Mouse (Mus musculus): ENCODE measurements around the gene Ankfy1. TPM values are rescaled to one million over a fixed set of nuclear protein-coding genes. Genes with fewer than 3 reads are reported as not detected.
A peak's percentile ranks its signal among the peaks of the same experiment; 100 is the strongest.

Gene Ankfy1
- polyA plus RNA-seq (2015; fragmentation: Nextera tagmentation; extraction: Ambion mirVana): 24.6 and 26.7 TPM in 2 replicates

DNA sequence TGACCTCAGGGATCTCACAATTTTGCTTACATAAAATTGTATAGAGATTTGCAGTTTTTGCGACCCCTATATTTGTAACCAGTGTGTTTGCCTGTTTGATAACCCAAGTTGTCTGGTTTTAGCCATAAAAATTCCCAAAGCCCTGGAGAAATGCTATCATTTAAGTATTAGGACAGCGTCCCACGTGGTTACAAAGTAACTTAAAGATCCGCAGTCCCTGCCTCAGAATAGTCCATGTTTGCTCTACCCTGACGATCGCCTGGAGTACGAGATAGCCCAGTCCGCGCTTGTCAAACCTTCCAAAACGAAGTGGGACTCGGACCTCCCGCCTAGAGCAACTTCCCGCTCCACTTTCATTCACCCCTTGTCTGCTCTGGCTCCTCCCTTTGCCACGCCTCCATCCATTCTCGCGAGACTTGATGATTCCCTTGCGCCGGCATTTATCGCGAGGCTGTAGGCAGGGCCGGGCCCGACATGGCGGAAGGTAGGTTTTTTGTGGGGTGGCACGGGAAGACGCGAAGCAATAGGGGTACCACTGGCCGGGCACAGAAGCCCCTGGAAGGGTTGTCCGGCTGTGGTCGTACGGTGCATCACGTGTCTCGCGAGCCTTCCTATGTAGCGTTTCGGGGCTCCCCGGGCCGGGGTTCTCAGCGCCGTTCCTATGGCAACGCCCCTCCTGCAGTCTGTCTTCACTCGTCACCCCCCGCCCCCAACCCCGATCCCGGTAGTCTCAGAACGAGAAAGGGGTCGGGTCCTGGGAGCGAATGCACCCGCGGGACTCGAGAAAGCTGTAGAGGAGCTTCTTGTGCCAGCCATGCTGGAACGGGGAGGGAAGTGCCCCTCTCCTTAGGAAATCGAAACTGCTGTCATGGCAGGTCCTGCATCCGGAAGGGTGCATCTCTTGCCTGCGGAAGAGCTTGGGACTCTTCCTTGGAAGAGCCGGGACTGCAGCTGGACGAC is at the start of gene Ankfy1:
Ankfy1 (plus strand) TSS at position 456 of the 960 bp plus-strand sequence.
- Histone ChIP-seq H3K27me3 (ENCODE audit: insufficient read depth, low read length) (no peaks in the 10 kb centered on the region), H3K4me1 (ENCODE audit: insufficient read depth, low read length) (peaks cover 36% of the 10 kb centered on the region), H3K9ac (replicated peaks; ENCODE audit: low read length) (peak within 1 kb of the TSS; percentile 80), H3K27ac (ENCODE audit: low read length) (peak within 1 kb of the TSS; percentile 80), H3K36me3 (ENCODE audit: insufficient read depth, low read length) (0 out of 2 replicates have a peak, but pooled peaks cover 6% of the 10 kb centered on the region), H3K4me3 (ENCODE audit: low read length) (peak within 1 kb of the TSS; percentile 89), H3K4me2 (replicated peaks; ENCODE audit: low read depth, low read length) (peak within 1 kb of the TSS; percentile 68), H3K9me3 (ENCODE audit: low read length) (no peaks in the 10 kb centered on the region)
- whole genome bisulfite sequencing: under 1% methylated on average over 56 of the region's 56 CpGs
- ATAC-seq (ENCODE audit: low FRiP score, low TSS enrichment): peak; percentile 98

DNA sequence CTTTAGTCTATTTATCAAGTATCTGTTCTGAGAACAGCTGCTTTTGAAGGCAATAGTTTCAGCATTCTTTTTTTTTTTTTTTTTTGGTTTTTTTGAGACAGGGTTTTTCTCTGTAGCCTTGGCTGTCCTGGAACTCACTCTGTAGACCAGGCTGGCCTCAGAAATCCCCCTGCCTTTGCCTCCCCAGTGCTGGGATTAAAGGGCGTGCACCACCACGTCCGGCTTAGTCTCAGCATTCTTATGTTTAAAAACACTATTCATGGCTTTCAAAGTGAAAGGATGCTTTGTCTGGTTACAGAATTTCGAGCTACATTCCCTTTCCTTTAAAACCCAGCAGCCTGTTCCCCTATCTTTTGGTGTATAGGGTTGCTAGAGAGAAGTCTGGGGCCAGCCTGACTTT is 47.1 kb upstream of the Ankfy1 start:
- WGBS: 57% methylated on average over 4 of the region's 4 CpGs

GRCm38 (mm10) chr11:72645386-72645785 is 44.4 kb upstream of the Ankfy1 start:
- no peak for ATAC-seq (ENCODE audit: low FRiP score, low TSS enrichment)
- Histone ChIP-seq H3K27ac (ENCODE audit: low read length) (no peak overlapping the region), H3K9ac (replicated peaks; ENCODE audit: low read length) (no peak overlapping the region), H3K4me3 (ENCODE audit: low read length) (no peak overlapping the region), H3K36me3 (ENCODE audit: insufficient read depth, low read length) (0 out of 2 replicates have a peak, but pooled peaks cover 4% of the 10 kb centered on the region), H3K9me3 (ENCODE audit: low read length) (no peaks in the 10 kb centered on the region), H3K4me1 (ENCODE audit: insufficient read depth, low read length) (peaks cover 5% of the 10 kb centered on the region; the same call in 1 of the 2 replicates), H3K4me2 (replicated peaks; ENCODE audit: low read depth, low read length) (no peak overlapping the region), H3K27me3 (ENCODE audit: insufficient read depth, low read length) (no peaks in the 10 kb centered on the region)
- 31% methylated on average over 5 of the region's 5 CpGs for WGBS

More for the DNA sequence above, 47.1 kb upstream of the Ankfy1 start:
- H3K36me3 ChIP-seq (ENCODE audit: insufficient read depth, low read length): 0 out of 2 replicates have a peak, but pooled peaks cover 4% of the 10 kb centered on the region
- H3K4me1 ChIP-seq (ENCODE audit: insufficient read depth, low read length): peaks cover 5% of the 10 kb centered on the region; the same call in 1 of the 2 replicates
- no peak overlapping the region for H3K4me2 ChIP-seq (replicated peaks; ENCODE audit: low read depth, low read length)
- H3K9ac ChIP-seq (replicated peaks; ENCODE audit: low read length): no peak overlapping the region
- H3K27me3 ChIP-seq (ENCODE audit: insufficient read depth, low read length): no peaks in the 10 kb centered on the region
- no peak for ATAC-seq (ENCODE audit: low FRiP score, low TSS enrichment)
- H3K9me3 ChIP-seq (ENCODE audit: low read length): no peaks in the 10 kb centered on the region
- H3K4me3 ChIP-seq (ENCODE audit: low read length): no peak overlapping the region
- no peak overlapping the region for H3K27ac ChIP-seq (ENCODE audit: low read length)

DNA sequence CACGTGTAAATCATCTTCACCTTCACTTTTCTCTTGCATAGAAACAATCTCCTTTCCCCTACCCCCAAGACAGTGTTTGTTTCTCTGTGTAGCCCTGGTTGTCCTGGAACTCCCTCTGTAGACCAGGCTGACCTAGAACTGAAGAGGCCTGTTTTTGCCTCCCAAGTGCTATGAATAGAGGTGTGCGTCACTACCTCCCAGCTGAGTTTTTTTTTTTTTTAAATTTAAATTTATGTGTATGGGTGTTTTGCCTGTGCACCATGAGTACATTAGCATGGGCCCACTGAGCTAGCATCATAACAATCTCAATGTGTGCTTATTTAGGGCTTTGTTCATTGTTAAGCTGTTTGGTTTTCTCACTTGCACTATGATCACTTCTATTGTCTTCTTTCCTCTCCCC is 39.5 kb upstream of the Ankfy1 start:
- ATAC-seq (ENCODE audit: low FRiP score, low TSS enrichment): no peak
- Histone ChIP-seq H3K4me3 (ENCODE audit: low read length) (no peak overlapping the region), H3K9ac (replicated peaks; ENCODE audit: low read length) (no peak overlapping the region), H3K9me3 (ENCODE audit: low read length) (no peaks in the 10 kb centered on the region), H3K4me1 (ENCODE audit: insufficient read depth, low read length) (no peaks in the 10 kb centered on the region), H3K4me2 (replicated peaks; ENCODE audit: low read depth, low read length) (no peak overlapping the region), H3K36me3 (ENCODE audit: insufficient read depth, low read length) (no peaks in the 10 kb centered on the region), H3K27ac (ENCODE audit: low read length) (no peak overlapping the region), H3K27me3 (ENCODE audit: insufficient read depth, low read length) (no peaks in the 10 kb centered on the region)
- 73% methylated on average over 2 of the region's 2 CpGs for WGBS

DNA sequence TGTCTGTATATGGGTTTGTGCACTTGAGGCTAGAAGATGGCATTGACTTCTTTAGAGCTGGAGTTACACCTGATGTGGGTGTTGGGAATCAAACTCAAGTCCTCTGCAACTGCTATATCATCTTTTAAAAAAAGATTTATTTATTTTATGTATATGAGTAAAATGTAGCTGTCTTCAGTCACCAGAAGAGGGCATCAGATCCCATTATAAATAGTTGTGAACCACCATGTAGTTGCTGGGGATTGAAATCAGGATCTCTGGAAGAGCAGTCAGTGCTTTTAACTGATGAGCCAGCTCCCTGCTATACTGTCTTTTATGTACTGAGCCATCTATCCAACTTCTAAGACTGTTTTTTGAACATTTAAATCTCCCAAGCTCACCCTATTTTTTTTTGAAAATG is 29.9 kb upstream of the Ankfy1 start:
- Histone ChIP-seq H3K4me1 (ENCODE audit: insufficient read depth, low read length) (no peaks in the 10 kb centered on the region), H3K4me2 (replicated peaks; ENCODE audit: low read depth, low read length) (no peak overlapping the region), H3K36me3 (ENCODE audit: insufficient read depth, low read length) (no peaks in the 10 kb centered on the region), H3K27me3 (ENCODE audit: insufficient read depth, low read length) (no peaks in the 10 kb centered on the region), H3K9me3 (ENCODE audit: low read length) (no peaks in the 10 kb centered on the region), H3K27ac (ENCODE audit: low read length) (no peak overlapping the region), H3K9ac (replicated peaks; ENCODE audit: low read length) (no peak overlapping the region), H3K4me3 (ENCODE audit: low read length) (no peak overlapping the region)
- ATAC-seq (ENCODE audit: low FRiP score, low TSS enrichment): no peak

DNA sequence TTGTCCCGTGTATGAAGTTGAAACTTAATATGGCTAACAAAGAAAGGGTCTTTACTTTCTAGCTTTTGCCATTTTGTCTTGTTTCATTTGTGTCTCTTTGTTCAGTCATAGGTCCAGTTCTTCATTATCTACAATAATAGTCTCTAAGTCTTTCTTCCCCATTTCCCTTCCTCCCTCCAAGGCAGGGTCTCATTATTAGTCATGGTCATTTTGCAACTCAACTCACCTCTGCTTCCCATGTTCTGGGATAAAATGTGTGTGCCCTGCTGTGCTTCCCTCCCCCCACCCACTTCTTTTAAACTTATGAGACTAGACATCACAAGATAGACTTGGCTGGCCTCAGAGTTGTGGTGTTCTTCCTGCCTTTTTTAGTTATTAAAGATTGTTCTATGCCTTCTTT is 29.4 kb upstream of the Ankfy1 start:
- Histone ChIP-seq H3K9me3 (ENCODE audit: low read length) (no peaks in the 10 kb centered on the region), H3K4me1 (ENCODE audit: insufficient read depth, low read length) (no peaks in the 10 kb centered on the region), H3K9ac (replicated peaks; ENCODE audit: low read length) (no peak overlapping the region), H3K27me3 (ENCODE audit: insufficient read depth, low read length) (no peaks in the 10 kb centered on the region), H3K4me2 (replicated peaks; ENCODE audit: low read depth, low read length) (no peak overlapping the region), H3K4me3 (ENCODE audit: low read length) (no peak overlapping the region), H3K36me3 (ENCODE audit: insufficient read depth, low read length) (no peaks in the 10 kb centered on the region), H3K27ac (ENCODE audit: low read length) (no peak overlapping the region)
- 86% methylated on average over 1 of the region's 1 CpGs for WGBS
- ATAC-seq (ENCODE audit: low FRiP score, low TSS enrichment): no peak

DNA sequence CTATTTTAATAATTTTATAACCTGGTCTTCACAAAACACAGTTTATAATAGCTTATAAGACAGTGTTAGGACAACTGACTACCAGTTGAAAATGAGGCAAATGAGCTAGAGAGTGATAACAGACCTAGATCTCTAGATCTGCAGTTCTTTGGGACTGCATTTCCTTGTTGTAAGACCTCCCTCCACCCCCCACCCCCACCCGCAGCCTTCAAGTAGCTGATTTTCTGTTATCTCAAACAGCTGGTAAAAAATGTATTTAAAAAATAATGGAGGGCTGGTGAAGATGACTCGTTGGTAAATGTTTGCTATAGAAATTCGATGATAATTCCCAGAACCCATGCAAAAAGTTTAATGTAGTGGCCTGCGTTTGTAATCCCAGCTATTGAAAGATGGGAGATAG is 25.2 kb upstream of the Ankfy1 start:
- H3K36me3 ChIP-seq (ENCODE audit: insufficient read depth, low read length): no peaks in the 10 kb centered on the region
- no peaks in the 10 kb centered on the region for H3K4me1 ChIP-seq (ENCODE audit: insufficient read depth, low read length)
- no peak overlapping the region for H3K9ac ChIP-seq (replicated peaks; ENCODE audit: low read length)
- ATAC-seq (ENCODE audit: low FRiP score, low TSS enrichment): no peak
- H3K4me2 ChIP-seq (replicated peaks; ENCODE audit: low read depth, low read length): no peak overlapping the region
- no peak overlapping the region for H3K27ac ChIP-seq (ENCODE audit: low read length)
- no peak overlapping the region for H3K4me3 ChIP-seq (ENCODE audit: low read length)
- H3K27me3 ChIP-seq (ENCODE audit: insufficient read depth, low read length): no peaks in the 10 kb centered on the region
- no peaks in the 10 kb centered on the region for H3K9me3 ChIP-seq (ENCODE audit: low read length)
- WGBS: 95% methylated on average over 4 of the region's 4 CpGs

DNA sequence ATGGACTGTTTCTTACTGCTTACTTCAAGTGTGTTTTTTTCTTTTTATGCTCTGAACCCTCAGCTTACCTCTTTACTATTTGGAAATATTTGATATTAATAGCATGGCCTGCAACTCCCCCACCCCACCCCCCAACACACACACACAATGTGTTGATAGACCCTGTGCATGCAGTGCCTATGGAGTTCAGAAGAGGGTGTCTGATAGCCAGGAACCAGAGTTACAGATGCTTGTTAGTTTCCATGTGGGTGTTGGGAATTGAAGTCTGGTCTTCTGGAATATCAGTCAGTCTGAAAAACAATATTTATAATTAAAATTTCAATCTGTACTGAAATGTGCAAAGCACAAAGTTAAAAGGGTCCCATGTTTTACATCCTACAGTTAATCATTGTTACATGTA is 19.2 kb upstream of the Ankfy1 start:
- Histone ChIP-seq H3K4me1 (ENCODE audit: insufficient read depth, low read length) (no peaks in the 10 kb centered on the region), H3K9ac (replicated peaks; ENCODE audit: low read length) (no peak overlapping the region), H3K9me3 (ENCODE audit: low read length) (no peaks in the 10 kb centered on the region), H3K27ac (ENCODE audit: low read length) (no peak overlapping the region), H3K4me3 (ENCODE audit: low read length) (no peak overlapping the region), H3K4me2 (replicated peaks; ENCODE audit: low read depth, low read length) (no peak overlapping the region), H3K36me3 (ENCODE audit: insufficient read depth, low read length) (no peaks in the 10 kb centered on the region), H3K27me3 (ENCODE audit: insufficient read depth, low read length) (no peaks in the 10 kb centered on the region)
- no peak for ATAC-seq (ENCODE audit: low FRiP score, low TSS enrichment)

DNA sequence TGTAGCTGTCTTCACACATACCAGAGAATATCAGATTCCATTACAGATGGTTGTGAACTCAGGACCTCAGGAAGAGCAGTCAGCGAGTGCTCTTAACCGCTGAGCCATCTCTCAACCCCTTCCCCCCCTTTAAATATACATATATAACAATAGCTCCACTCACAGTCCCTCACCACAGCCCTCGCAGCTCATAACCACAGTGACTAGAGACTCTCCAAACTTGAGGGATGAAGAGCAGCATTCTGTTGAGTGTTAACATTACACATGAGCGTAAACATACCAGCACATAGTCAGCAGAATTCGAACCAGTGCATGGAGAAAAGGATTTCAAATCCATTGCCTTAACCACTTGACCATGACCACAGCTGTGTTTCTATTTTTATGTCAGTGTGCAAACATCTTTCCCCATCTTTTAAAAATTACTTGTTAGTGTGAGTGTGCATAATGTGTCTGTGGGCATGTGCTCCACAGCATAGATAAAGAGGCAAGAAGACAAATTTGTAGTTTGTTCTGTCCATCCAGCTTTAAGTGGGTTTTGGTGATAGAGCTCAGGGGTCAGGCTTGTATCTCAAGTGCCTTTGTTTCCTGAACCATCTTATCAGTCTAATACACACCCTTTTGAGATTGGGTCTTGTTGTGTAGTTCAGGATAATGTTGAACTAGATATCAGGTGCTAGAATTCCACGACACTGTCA is 18.4 kb upstream of the Ankfy1 start:
- H3K4me1 ChIP-seq (ENCODE audit: insufficient read depth, low read length): no peaks in the 10 kb centered on the region
- no peaks in the 10 kb centered on the region for H3K27me3 ChIP-seq (ENCODE audit: insufficient read depth, low read length)
- no peaks in the 10 kb centered on the region for H3K36me3 ChIP-seq (ENCODE audit: insufficient read depth, low read length)
- H3K4me3 ChIP-seq (ENCODE audit: low read length): no peak overlapping the region
- no peak for ATAC-seq (ENCODE audit: low FRiP score, low TSS enrichment)
- H3K9me3 ChIP-seq (ENCODE audit: low read length): no peaks in the 10 kb centered on the region
- H3K9ac ChIP-seq (replicated peaks; ENCODE audit: low read length): no peak overlapping the region
- H3K27ac ChIP-seq (ENCODE audit: low read length): no peak overlapping the region
- 77% methylated on average over 6 of the region's 6 CpGs for WGBS
- no peak overlapping the region for H3K4me2 ChIP-seq (replicated peaks; ENCODE audit: low read depth, low read length)

DNA sequence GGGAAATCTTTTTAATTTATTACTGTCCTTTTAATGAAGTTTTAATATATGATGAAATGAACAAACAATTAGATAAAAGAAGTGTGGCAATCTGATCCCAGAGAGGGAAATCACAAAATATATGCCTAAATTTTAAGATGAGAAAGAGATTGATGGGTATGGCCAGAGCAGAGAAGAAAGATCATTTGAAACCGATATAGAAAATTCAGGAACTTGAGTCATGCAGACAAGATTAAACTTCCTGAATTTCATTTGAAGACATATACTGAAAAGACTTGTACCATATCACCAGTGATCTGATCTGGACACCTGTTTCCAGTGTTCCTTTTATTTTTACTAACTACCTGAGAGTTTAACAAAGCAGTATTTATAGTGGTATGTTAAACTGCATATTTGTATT is 17.4 kb upstream of the Ankfy1 start:
- Histone ChIP-seq H3K27ac (ENCODE audit: low read length) (no peak overlapping the region), H3K36me3 (ENCODE audit: insufficient read depth, low read length) (no peaks in the 10 kb centered on the region), H3K4me1 (ENCODE audit: insufficient read depth, low read length) (no peaks in the 10 kb centered on the region), H3K27me3 (ENCODE audit: insufficient read depth, low read length) (no peaks in the 10 kb centered on the region), H3K4me2 (replicated peaks; ENCODE audit: low read depth, low read length) (no peak overlapping the region), H3K9me3 (ENCODE audit: low read length) (no peaks in the 10 kb centered on the region), H3K4me3 (ENCODE audit: low read length) (no peak overlapping the region), H3K9ac (replicated peaks; ENCODE audit: low read length) (no peak overlapping the region)
- WGBS: 87% methylated on average over 1 of the region's 1 CpGs
- ATAC-seq (ENCODE audit: low FRiP score, low TSS enrichment): no peak
